Mouse (Mus musculus): Measurements from ENCODE around the gene Mapkapk2.
"Not testable (repeated sequence)": the region's sequence is repeated elsewhere in the genome, so short reads cannot be mapped to it uniquely, and the experiment has no call there.

Gene Mapkapk2

GRCm38 (mm10) chr1:131097700-131098094, at the start of gene Mapkapk2:
TSS of gene Mapkapk2 (minus strand) at chr1:131097826.
- peak; percentile 83 for DNase-seq (ENCODE audit: low spot score)

GRCm38 (mm10) chr1:131146181-131146614, 48.6 kb upstream of the Mapkapk2 start:
- DNase-seq (ENCODE audit: low spot score) = no peak

GRCm38 (mm10) chr1:131145222-131145621, 47.6 kb upstream of the Mapkapk2 start:
- not testable (repeated sequence) for DNase-seq (ENCODE audit: low spot score)

GRCm38 (mm10) chr1:131142472-131142871, 44.8 kb upstream of the Mapkapk2 start:
- DNase-seq (ENCODE audit: low spot score) = no peak

- DNase-seq (ENCODE audit: low spot score) = no peak
These were observed 43.8 kb upstream of the Mapkapk2 start for GRCm38 (mm10) chr1:131141449-131141848.

GRCm38 (mm10) chr1:131139102-131140095, 41.8 kb upstream of the Mapkapk2 start:
- no peak for DNase-seq (ENCODE audit: low spot score)

GRCm38 (mm10) chr1:131138191-131139016, 40.8 kb upstream of the Mapkapk2 start, which contains the start of gene Dyrk3:
TSS of gene Dyrk3 (minus strand) at chr1:131138340.
- DNase-seq (ENCODE audit: low spot score) = peak; percentile 51

GRCm38 (mm10) chr1:131137717-131138118, 40.1 kb upstream of the Mapkapk2 start:
- DNase-seq (ENCODE audit: low spot score) = no peak

- no peak for DNase-seq (ENCODE audit: low spot score)
These were observed 39.5 kb upstream of the Mapkapk2 start for GRCm38 (mm10) chr1:131137111-131137510.

- DNase-seq (ENCODE audit: low spot score) = no peak
These were observed 38.5 kb upstream of the Mapkapk2 start for GRCm38 (mm10) chr1:131135960-131136629.

GRCm38 (mm10) chr1:131134942-131135522, 37.4 kb upstream of the Mapkapk2 start:
- DNase-seq (ENCODE audit: low spot score) = no peak

- DNase-seq (ENCODE audit: low spot score) = no peak
These were observed 36.6 kb upstream of the Mapkapk2 start for GRCm38 (mm10) chr1:131134231-131134630.

- no peak for DNase-seq (ENCODE audit: low spot score)
These were observed 28.5 kb upstream of the Mapkapk2 start for GRCm38 (mm10) chr1:131125987-131126744.

- DNase-seq (ENCODE audit: low spot score) = no peak
These were observed 26.1 kb upstream of the Mapkapk2 start for GRCm38 (mm10) chr1:131123522-131124265.

GRCm38 (mm10) chr1:131121987-131122386, 24.4 kb upstream of the Mapkapk2 start:
- DNase-seq (ENCODE audit: low spot score) = no peak

- DNase-seq (ENCODE audit: low spot score) = no peak
These were observed 21.4 kb upstream of the Mapkapk2 start for GRCm38 (mm10) chr1:131119026-131119425.

- DNase-seq (ENCODE audit: low spot score) = no peak
These were observed 20.9 kb upstream of the Mapkapk2 start for GRCm38 (mm10) chr1:131118530-131118929.

- DNase-seq (ENCODE audit: low spot score) = no peak
These were observed 18.9 kb upstream of the Mapkapk2 start for GRCm38 (mm10) chr1:131116430-131117011.

GRCm38 (mm10) chr1:131115932-131116331, 18.3 kb upstream of the Mapkapk2 start:
- no peak for DNase-seq (ENCODE audit: low spot score)

- no peak for DNase-seq (ENCODE audit: low spot score)
These were observed 14.9 kb upstream of the Mapkapk2 start for GRCm38 (mm10) chr1:131112576-131112975.

All from urinary bladder, postnatal 10 days (tissue).